Mouse (Mus musculus) thymus, postnatal 14 days (tissue): ENCODE results near the gene Gm45233.

Experiments used
- DNase-seq: peaks from one replicate; pipeline ENCODE4 v3.0.0; 2021

Gene Gm45233

DNA sequence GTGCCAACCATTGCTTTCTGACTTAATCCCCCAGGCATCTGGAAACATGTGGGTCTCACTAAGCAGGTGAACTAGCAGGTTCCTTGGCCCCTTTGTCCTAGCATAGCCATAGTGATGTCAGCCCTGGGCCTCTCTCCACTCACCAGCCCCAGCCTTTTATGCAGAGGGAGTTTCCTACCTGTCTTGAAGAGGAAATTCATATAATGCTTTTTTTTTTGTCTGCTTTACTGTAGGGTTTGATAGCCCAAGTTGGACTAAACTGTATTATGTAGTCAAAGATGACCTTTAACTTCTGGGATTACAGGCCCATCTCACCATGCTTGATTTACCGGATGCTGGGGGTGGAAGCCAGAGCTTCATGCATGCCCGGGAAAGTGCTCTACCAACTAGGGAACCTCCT, 5.9 kb downstream of the Gm45233 start:
- DNase-seq, result no peak

DNA sequence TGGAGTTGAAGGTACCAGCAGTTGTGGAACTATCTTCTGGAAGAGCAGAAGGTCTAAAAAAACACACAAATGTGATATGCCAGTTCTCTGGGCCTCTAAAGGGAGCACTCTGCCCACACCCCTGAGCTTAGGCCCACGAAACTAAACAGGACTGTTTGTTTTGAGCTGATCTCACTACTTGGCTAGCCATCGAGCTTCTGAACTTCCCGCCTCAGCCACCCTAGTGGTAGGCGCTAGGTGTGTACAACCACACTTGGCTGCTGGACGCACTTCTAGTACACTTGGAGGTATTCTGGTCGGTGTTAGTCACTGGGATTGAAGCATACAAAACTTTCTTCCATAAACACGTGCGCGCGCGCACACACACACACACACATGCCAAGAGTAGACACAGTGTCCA, 7.8 kb downstream of the Gm45233 start:
- no peak for DNase-seq

DNA sequence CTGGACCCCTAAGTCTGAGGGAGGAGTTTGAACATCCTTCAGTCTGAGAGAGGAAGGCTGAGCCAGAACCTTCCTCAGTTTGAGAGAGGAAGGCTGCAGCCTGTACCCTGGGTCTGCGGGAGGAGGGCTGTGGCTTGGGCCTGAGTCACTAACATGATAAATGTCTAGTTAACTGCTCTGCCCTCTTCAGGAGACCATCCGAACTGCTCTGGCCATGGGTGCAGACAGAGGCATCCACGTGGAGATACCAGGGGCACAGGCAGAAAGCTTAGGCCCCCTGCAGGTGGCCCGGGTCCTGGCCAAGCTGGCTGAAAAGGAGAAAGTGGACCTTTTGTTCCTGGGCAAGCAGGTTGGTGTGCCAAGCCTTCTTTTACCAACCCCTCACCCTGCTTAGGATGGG, 8.7 kb downstream of the Gm45233 start:
- peak; percentile 41 for DNase-seq

- no peak for DNase-seq
These were observed 9.8 kb downstream of the Gm45233 start for GRCm38 (mm10) chr7:43453599-43454355.

DNA sequence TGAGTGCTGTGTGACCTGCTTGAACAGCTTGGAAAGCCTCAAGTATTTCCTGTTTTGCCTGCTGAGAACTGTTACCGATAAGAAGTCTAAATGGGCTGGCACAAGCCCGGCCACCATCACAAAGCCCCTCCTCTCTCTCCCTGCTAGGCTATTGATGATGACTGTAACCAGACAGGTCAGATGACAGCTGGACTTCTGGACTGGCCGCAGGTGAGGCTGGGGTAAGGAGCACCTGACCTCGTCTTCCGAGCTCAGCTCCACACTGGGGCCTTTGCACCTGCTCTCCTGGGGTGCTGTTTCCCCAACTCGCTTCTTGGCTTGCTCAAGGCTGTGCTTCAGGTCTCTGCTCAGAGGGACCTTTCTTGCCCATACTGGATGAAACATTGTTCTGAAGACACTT, 10.4 kb downstream of the Gm45233 start:
- no peak for DNase-seq

DNA sequence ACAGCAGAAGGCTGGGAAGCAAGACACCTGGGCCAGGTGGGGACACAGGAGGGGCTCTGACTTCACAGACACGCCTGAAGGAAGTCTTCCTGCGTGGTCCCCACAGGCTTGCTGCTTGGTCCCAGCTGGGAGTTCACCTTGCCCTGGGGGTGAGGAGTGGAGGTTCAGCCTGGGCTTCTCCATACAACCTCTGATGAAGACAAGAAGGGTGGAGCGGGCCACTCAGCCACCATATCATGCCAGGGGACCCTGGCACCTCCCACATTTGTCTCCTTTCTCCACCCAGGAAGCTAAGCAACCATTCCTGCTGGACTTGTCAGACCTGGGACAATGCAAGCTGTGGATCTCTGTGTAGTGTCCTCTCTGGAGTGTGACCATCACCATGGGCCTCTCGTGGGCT, 18.9 kb downstream of the Gm45233 start, which contains the start of gene Vsig10l:
Vsig10l (plus strand) TSS at position 301 of the 400 bp plus-strand sequence.
- DNase-seq, result no peak

GRCm38 (mm10) chr7:43463976-43464375, 20.0 kb downstream of the Gm45233 start:
- DNase-seq, result no peak

DNA sequence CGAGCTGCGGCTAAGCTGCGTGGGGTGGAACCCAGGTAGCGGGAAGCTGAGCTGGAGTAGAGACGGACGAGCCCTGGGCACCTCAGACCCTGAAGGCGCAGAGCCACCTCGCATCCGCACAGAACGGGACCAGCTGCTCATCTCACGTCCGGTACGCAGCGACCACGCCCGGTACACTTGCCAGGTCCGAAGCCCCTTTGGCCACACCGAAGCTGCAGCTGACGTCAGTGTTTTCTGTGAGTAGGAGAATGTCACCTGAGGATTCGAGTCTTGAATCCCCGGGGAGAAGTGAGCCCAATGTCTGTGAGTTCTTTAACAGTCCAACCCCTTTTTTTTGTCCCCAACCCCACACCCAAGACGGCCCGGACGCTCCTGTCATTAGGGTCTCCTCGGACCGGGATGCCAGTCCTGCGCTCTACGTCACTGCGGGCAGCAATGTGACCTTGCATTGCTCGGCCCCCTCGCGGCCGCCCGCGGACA, 21.0 kb downstream of the Gm45233 start:
- DNase-seq, result peak; percentile 14

DNA sequence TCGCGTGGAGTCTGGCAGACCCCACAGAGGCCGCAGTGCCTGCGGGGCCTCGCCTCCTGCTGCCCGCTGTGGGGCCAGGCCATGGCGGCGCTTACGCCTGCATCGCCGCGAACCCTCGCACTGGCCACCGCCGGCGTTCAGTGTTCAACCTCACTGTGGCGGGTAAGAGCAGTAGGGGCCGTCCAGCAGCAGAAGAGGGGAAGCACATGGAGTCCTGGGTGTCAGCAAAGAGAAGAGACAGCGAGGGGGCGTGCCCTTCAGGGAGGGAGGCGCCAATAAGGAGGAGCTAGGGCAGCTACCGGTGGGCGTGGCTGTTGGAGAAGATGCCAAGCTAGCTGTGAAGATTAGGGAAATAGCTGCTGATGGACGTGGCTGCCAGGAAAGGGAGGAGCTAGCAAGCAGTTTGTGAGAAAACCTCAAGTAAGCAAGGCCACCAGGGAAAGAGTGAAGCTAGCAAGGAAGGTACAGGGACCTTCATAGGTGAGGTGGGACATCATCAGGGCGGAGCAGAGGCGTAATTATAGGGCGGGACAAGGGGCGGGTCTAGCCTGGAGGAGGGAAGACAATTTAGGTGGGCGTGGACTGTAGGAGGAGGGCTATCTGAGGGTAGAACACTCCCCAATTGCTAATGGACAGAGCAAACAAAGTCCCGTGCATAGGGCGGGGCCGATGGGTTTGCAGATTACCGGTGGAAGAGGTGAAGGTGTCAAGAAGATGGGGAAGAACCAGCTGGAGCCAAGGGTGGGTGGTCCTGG, 21.6 kb downstream of the Gm45233 start:
- DNase-seq, result peak; percentile 79

DNA sequence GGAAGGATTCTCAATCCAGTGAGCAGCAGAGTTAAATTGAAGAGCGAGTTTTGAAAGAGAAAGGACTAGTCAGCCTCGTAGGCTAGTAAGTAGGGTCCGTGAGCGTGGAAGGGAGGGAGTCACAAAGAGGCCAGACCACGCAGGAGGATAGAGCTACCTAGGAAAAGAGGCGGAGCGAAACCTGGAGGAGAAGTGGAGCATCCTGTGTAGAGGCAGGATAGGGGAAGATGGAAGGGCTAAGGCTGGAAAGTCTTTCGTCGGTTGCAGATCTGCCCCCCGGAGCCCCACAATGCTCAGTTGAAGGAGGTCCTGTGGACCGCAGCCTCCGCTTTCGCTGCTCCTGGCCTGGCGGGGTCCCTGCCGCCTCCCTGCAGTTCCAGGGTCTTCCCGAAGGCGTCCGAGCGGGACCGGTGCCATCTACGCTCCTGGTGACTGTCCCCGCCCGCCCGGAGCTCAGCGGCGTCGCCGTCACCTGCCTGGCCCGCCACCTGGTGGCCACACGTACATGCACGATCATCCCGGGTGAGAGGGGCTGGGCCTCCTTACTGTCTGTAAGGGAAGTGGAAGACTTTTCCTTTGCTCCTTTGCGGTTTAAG, 22.3 kb downstream of the Gm45233 start:
- peak; percentile 86 for DNase-seq

DNA sequence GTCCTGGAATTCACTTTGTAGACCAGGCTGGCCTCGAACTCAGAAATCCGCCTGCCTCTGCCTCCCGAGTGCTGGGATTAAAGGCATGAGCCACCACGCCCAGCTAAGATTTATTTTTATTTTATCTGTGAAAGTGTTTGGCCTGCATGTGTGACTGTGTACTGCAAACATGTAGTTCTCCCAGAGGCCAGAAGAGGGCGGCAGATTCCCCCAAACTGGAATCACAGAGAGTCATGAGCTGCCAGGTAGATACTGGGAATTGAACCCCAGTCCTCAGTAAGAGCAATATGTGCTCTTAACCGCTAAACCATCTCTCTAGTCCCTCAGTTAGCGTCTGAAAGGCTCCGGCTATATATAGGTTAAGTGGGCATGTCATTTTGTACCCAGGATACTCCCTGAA, 26.4 kb downstream of the Gm45233 start:
- DNase-seq, result peak; percentile 56

- DNase-seq, result no peak
These were observed 31.8 kb downstream of the Gm45233 start for GRCm38 (mm10) chr7:43475706-43476105.

DNA sequence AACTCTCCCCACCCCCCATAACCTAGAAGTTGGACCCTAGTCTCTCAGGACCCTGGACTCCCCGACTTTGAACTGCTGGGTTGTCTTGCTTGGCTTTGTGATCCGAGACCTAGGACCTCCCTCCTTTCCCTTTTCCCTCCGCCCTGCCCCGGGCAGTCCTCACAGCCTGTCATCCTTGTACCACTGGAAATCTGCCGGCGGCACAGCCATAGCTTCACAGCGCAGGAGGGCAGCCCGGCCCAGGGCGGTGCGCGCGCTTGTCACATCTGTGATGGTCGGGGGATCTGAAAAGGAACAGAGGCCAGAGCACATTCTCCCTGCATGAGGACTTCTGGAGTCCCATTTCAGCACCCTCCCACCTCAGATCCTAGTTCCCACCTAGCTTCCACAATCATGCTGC, 32.4 kb downstream of the Gm45233 start:
- DNase-seq, result no peak

DNA sequence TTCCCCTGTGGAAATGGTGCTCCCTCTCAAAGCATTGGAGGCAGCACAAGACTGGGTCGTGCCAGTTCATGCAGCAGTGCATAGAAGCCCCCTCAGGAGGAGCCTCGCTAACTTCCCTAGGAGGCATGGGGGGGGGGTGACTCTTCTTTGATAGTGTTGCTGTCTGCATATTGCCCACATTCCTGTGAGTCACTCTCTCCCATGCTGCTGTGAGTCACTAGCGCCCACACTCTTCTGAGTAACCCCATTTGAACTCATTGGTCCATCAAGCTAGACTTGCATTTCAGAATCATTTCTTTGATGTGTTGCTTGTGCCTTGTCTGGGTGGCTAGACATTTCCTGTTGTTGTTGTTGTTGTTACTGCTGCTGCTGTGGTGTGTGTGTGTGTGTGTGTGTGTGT, 37.3 kb downstream of the Gm45233 start:
- no peak for DNase-seq

DNA sequence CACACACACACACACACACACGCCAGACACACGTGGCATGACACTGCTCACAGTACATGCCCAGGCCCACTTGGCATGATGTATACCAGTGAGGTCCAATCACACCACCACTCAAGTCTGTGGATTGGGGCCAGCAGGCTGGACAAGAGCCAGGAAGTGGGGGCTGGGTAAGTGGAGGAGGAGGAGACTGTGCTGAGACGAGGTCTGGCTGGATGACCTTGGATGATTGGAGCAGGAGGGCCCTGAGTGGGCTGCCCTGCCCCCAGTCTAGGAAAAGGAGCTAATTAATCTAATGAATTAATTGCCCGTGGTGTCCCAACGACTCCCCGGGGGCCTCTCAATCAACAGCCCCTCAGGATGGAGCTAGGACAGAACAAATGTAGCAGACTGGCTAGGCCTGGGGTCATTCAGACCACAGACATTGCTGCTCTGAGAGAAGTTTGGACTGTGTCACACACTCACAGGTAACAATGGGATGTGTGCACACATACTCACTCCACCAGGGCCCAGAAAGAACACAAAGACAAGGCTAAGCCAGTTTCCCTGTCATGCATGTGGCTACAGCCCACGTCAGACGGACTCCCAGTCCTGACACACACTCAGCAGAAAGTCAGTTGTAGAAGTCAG, 38.3 kb downstream of the Gm45233 start:
- DNase-seq, result no peak

- no peak for DNase-seq
These were observed 39.3 kb downstream of the Gm45233 start for GRCm38 (mm10) chr7:43483236-43483635.

DNA sequence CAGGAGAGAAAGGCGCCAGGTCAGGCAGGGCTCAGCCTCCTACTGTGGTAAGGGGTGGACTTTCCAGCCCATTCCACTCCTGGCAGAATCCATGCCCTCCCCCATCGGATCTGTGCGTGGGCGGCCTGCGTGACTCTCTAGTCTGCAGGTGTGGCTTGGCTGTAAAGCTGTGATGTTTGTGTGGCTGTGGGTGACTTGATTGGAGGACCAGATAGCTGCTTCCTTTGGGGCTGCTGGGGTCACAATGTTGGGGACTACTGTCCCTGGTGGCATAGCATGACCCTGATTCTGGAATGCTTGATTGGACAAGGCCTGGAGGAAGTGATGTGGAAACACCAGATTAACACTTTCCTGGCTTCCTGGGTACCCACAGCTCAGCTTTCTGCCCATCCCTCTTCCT, 44.7 kb downstream of the Gm45233 start:
- DNase-seq, result no peak

GRCm38 (mm10) chr7:43489631-43490125, 45.8 kb downstream of the Gm45233 start, which contains the start of gene Iglon5:
TSS of gene Iglon5 (minus strand) at chr7:43490075.
- no peak for DNase-seq

DNA sequence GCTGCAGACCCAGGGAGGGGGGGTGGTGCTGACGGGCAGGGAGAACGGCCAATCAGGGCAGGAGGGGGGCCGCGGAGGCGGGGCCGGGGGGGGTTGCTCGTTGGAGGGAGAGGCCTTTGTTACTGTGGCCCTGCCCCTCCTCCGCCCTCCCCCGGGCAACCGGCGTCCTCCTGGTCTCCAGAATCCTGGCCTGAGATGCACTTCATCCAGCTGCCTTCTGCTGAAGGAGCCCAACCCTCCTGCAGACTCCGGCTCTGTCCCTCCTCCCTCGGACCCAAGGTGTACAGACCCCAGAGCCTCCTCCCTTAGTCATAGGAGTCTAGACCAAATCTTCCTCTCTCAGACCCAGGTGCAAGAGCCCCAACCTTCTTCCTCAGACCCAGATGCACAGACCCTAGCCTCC, 46.3 kb downstream of the Gm45233 start:
- DNase-seq, result no peak

- no peak for DNase-seq
These were observed 46.9 kb downstream of the Gm45233 start for GRCm38 (mm10) chr7:43490861-43491260.

DNA sequence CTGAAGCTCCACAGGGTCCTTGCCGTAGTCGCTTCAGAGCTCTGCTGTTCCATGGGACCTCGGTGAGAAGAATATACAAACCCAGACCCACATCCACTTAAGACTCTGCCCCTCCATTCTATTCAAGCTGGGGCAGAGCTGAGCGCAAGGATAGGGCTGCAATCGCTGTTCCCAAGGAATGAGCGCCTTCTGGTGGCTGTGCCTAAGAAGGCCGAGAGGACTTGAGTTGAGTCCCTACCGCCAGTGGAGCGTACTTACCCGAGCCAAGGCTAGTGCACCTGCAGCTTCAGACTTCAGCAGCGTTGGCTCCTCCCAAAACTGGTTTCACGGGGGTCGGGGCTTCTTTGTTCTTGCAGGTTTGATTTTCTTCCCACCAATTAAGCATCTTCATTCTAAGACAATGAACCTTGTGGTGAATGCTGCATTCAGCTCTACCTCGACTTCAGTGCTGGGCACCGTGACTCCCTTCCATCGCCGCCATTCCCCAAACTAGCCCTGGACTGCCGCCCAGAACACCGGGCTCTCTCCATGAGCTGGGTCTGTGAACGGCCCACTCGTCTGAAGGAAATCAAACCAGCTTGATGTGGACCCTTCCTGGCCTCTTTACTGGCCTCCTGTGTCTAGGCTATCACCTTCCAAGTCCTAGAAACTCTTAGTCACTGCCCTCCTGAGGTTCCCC, 51.6 kb downstream of the Gm45233 start:
- DNase-seq, result no peak

GRCm38 (mm10) chr7:43511707-43512478, 68.0 kb downstream of the Gm45233 start:
- DNase-seq, result no peak
